Mouse (Mus musculus) embryonic facial prominence, embryonic 10.5 days (tissue): ENCODE results near the gene Acmsd. TPM values are rescaled to one million over a fixed set of nuclear protein-coding genes. Genes with fewer than 3 reads are reported as not detected.
A peak's percentile ranks its signal among the peaks of the same experiment; 100 is the strongest.

ENCODE experiments used
- DNase-seq: peaks from one replicate; pipeline ENCODE4 v3.0.0-alpha.2; 2017; ENCODE audit warnings: low spot score
- H3K27ac ChIP-seq: fragments of 300-500 bp; sonication (generic); replicated peaks from 2 replicates; pipeline ENCODE4 v1.5.1; 2016; ENCODE audit warnings: mild to moderate bottlenecking
- H3K27me3 ChIP-seq: fragments of 300-500 bp; sonication (generic); replicated peaks from 2 replicates; pipeline ENCODE4 v1.6.1; 2016; ENCODE audit warnings: low read depth, mild to moderate bottlenecking; ENCODE audit not compliant: poor library complexity, severe bottlenecking
- H3K36me3 ChIP-seq: fragments of 300-500 bp; sonication (generic); replicated peaks from 2 replicates; pipeline ENCODE4 v1.6.1; 2016; ENCODE audit warnings: mild to moderate bottlenecking, moderate library complexity
- H3K4me1 ChIP-seq: fragments of 300-500 bp; sonication (generic); 2 replicates; pipeline ENCODE4 v1.6.1; 2016
- H3K4me3 ChIP-seq: fragments of 300-500 bp; sonication (generic); 2 replicates; pipeline ENCODE4 v1.5.1; 2016; ENCODE audit warnings: mild to moderate bottlenecking, moderate library complexity
- H3K9me3 ChIP-seq: fragments of 300-500 bp; sonication (generic); 2 replicates; pipeline ENCODE4 v1.6.1; 2016; ENCODE audit warnings: mild to moderate bottlenecking
- WGBS: fragments of 180-500 bp; shearing (Covaris S2); methylation state at CpG from one replicate; pipeline ENCODE4 v1.1.7; 2016; 5-methylcytosine and 5-hydroxymethylcytosine counted together
- polyA plus RNA-seq: library from polyadenylated mRNA; unstranded; fragments of >200 nt; fragmentation: Nextera tagmentation; extraction: Ambion mirVana; gene quantifications from 2 replicates; pipeline ENCODE4 v1.2.1, GENCODE M21; 2016

Gene Acmsd
- 0.11 and 0.22 TPM in 2 replicates for polyA plus RNA-seq

GRCm38 (mm10) chr1:127729096-127729495, at the start of gene Acmsd:
Gene Acmsd, plus strand, starts transcription at chr1:127729413.
- Histone ChIP-seq H3K27me3 (no peaks in the 10 kb centered on the region), H3K27ac (no peak within 1 kb of the TSS), H3K4me3 (no peak within 1 kb of the TSS), H3K36me3 (no peaks in the 10 kb centered on the region), H3K9me3 (peaks cover 6% of the 10 kb centered on the region; the same call in 1 of the 2 replicates), H3K4me1 (peaks cover 6% of the 10 kb centered on the region; the same call in 1 of the 2 replicates)
- 92% methylated on average over 4 of the region's 4 CpGs for WGBS
- no peak for DNase-seq

DNA sequence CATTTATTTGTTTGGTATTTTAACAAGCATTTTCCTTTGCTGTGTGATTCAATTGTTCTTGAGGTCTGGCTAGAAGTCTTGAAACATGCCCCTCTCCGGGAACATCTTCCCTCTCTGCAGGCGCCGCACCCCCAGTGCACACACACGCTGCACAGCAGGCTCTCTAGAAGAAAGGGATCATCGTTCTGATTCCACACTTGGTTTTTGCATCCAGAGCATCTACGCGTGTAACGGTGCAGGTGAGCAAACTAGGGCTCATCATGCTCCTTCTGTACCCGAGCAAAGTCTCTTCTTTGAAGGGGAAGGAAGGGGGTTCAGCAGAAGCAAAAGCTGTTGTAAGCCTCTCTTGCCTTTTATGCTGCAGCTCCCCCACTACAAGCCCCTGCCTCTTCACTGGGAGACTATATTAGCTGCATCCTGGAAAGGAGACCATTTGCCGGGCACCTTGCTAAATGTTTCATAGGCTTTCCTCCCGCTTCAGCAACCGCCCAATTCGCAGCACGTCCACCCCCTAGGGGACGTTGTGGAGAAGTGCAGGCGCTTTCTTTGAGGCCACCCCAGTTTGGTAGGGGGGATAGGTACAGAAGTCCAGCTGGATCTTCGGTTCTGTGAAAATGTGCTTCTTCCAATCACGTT, 49.6 kb upstream of the Acmsd start, which contains the start of gene Tmem163:
Gene Tmem163 (minus strand): TSS at position 51 of the 636 bp plus-strand sequence.
- peaks cover 66% of the 10 kb centered on the region for H3K27me3 ChIP-seq
- WGBS: 12% methylated on average over 18 of the region's 18 CpGs

DNA sequence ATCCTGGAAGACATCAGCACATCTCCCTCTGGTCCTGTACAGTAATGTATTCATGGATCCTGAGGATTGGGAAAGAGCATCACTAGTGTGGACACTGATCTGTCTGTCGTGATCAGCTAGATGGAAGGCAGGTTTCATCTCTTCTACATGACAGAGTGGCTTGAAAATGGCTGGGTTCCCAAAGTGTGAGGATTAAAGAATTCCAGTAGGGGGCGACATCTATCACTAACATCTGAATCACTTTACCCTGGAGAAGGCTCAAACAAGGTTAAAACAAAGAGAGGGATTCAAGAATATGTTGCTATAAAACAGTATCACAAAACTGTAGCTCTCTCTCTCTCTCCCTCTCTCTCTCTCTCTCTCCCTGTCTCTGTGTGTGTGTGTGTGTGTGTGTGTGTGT, 32.7 kb upstream of the Acmsd start:
- Histone ChIP-seq H3K27ac (no peak overlapping the region), H3K36me3 (no peaks in the 10 kb centered on the region), H3K4me1 (no peaks in the 10 kb centered on the region), H3K9me3 (no peaks in the 10 kb centered on the region), H3K4me3 (no peak overlapping the region), H3K27me3 (no peaks in the 10 kb centered on the region)
- 22% methylated on average over 2 of the region's 2 CpGs for WGBS
- no peak for DNase-seq

More for the DNA sequence above, 49.6 kb upstream of the Acmsd start, which contains the start of gene Tmem163:
- Histone ChIP-seq H3K4me3 (peak within 1 kb of the TSS; percentile 66; the same call in 1 of the 2 replicates), H3K4me1 (peaks cover 17% of the 10 kb centered on the region), H3K9me3 (no peaks in the 10 kb centered on the region), H3K27ac (no peak within 1 kb of the TSS), H3K36me3 (no peaks in the 10 kb centered on the region)
- peak; percentile 69 for DNase-seq

DNA sequence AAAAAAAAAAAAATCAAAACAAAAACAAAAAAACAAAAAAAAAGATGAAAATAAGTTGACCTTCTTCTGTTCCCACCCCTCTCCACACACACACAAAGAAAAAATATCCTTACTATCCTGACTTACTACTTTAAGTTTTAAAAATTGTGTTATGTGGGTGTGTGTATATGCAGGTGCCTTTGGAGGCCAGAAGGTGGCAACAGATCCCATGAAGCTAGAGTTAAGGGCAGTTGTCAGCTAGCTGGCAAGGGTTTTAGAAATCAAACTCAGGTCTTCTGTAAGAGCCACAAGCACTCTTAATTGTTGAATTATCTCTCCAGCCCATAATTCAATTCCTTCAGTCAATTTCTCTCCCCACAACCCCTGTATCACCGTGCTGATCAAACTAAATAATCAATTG, 27.0 kb upstream of the Acmsd start:
- 87% methylated on average over 1 of the region's 1 CpGs for WGBS

GRCm38 (mm10) chr1:127706269-127706668, 22.9 kb upstream of the Acmsd start:
- Histone ChIP-seq H3K4me3 (no peak overlapping the region), H3K27ac (no peak overlapping the region), H3K36me3 (no peaks in the 10 kb centered on the region), H3K27me3 (no peaks in the 10 kb centered on the region), H3K4me1 (no peaks in the 10 kb centered on the region), H3K9me3 (no peaks in the 10 kb centered on the region)
- WGBS: 84% methylated on average over 5 of the region's 5 CpGs
- DNase-seq: no peak

More for the DNA sequence above, 27.0 kb upstream of the Acmsd start:
- DNase-seq: no peak
- Histone ChIP-seq H3K27ac (no peak overlapping the region), H3K4me1 (no peaks in the 10 kb centered on the region), H3K9me3 (no peaks in the 10 kb centered on the region), H3K27me3 (no peaks in the 10 kb centered on the region), H3K36me3 (no peaks in the 10 kb centered on the region), H3K4me3 (no peak overlapping the region)

DNA sequence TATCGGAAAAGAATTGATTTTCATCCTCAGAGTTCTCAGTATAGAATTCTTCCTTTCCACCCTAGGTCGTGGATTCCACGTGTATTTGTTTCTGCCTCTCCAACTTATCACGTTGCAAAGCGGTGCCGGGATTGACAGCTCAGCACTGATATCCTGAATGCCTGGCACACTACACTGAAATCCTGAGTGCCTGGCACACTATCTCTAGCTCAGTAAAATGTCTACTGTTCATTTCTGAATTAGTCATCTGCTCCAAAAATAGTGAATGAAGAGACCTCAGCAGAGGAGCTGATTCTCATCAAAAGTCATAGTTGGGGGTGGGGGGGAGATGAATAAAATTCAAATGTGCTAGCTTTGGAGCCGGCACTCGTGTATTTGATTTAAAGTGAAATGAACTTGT, 12.8 kb upstream of the Acmsd start:
- H3K4me1 ChIP-seq: no peaks in the 10 kb centered on the region
- WGBS: 90% methylated on average over 8 of the region's 8 CpGs
- H3K36me3 ChIP-seq: no peaks in the 10 kb centered on the region
- H3K27ac ChIP-seq: no peak overlapping the region
- no peaks in the 10 kb centered on the region for H3K9me3 ChIP-seq
- H3K27me3 ChIP-seq: no peaks in the 10 kb centered on the region
- no peak overlapping the region for H3K4me3 ChIP-seq
- no peak for DNase-seq

DNA sequence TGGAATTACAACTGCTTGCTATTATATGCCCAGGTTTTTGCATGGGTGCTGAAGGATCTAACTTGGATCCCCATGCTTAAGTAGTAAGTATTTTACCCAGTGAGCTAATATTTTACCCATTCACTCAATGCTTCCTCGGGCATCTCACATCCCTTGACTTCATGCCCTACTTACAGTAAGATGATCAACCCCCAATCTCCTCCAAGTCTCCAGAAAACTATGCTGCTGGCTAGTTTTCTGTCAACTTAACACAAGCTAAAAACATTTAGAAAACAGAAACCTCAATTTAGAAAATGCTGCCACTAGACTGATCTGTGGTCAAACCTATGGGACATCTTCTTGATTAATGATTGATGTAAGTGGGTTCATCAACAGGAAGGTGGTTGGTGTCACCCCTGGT, 10.9 kb upstream of the Acmsd start:
- 84% methylated on average over 1 of the region's 1 CpGs for WGBS
- H3K27ac ChIP-seq: no peak overlapping the region
- DNase-seq: no peak
- H3K4me1 ChIP-seq: no peaks in the 10 kb centered on the region
- H3K36me3 ChIP-seq: no peaks in the 10 kb centered on the region
- H3K4me3 ChIP-seq: no peak overlapping the region
- H3K9me3 ChIP-seq: no peaks in the 10 kb centered on the region
- no peaks in the 10 kb centered on the region for H3K27me3 ChIP-seq

- Histone ChIP-seq H3K36me3 (no peaks in the 10 kb centered on the region), H3K27ac (no peak overlapping the region), H3K27me3 (no peaks in the 10 kb centered on the region), H3K4me1 (no peaks in the 10 kb centered on the region), H3K4me3 (no peak overlapping the region), H3K9me3 (0 out of 2 replicates have a peak, but pooled peaks cover 2% of the 10 kb centered on the region)
- 59% methylated on average over 2 of the region's 2 CpGs for WGBS
- no peak for DNase-seq
Measured at GRCm38 (mm10) chr1:127723596-127723995, 5.6 kb upstream of the Acmsd start.

- 58% methylated on average over 3 of the region's 3 CpGs for WGBS
- Histone ChIP-seq H3K4me1 (peaks cover 6% of the 10 kb centered on the region; the same call in 1 of the 2 replicates), H3K36me3 (no peaks in the 10 kb centered on the region), H3K27ac (no peak overlapping the region), H3K4me3 (no peak overlapping the region), H3K27me3 (no peaks in the 10 kb centered on the region), H3K9me3 (peaks cover 6% of the 10 kb centered on the region; the same call in 1 of the 2 replicates)
- DNase-seq: no peak
Measured at GRCm38 (mm10) chr1:127731086-127731485, 1.9 kb downstream of the Acmsd start.

- no peak for DNase-seq
- 92% methylated on average over 3 of the region's 3 CpGs for WGBS
- Histone ChIP-seq H3K4me3 (no peak overlapping the region), H3K27ac (no peak overlapping the region), H3K9me3 (peaks cover 6% of the 10 kb centered on the region; the same call in 1 of the 2 replicates), H3K27me3 (no peaks in the 10 kb centered on the region), H3K4me1 (peaks cover 6% of the 10 kb centered on the region; the same call in 1 of the 2 replicates), H3K36me3 (no peaks in the 10 kb centered on the region)
Measured at GRCm38 (mm10) chr1:127732435-127732834, 3.2 kb downstream of the Acmsd start.

DNA sequence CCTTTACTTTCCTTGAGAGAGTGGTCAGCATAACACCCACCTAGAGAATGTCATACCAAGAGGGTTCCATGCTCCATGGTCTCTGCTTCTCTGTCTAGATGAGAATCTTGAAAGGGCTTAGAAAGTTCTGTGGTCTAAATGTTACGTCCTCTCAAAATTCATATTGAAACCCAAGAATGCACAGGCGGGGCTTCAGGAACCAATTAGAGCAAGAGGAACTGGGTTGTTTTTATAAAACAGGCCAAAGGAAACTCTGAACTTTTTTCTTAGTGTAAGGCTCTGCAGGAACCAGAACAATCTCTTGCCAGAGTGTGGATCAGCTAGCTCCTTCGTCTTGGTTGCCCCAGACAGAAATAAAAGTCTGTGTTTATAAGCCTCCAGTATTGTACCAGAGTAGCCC, 3.6 kb downstream of the Acmsd start:
- no peak overlapping the region for H3K4me3 ChIP-seq
- no peaks in the 10 kb centered on the region for H3K27me3 ChIP-seq
- no peak for DNase-seq
- H3K36me3 ChIP-seq: no peaks in the 10 kb centered on the region
- peaks cover 6% of the 10 kb centered on the region; the same call in 1 of the 2 replicates for H3K4me1 ChIP-seq
- no peak overlapping the region for H3K27ac ChIP-seq
- peaks cover 6% of the 10 kb centered on the region; the same call in 1 of the 2 replicates for H3K9me3 ChIP-seq
- WGBS: 66% methylated on average over 3 of the region's 3 CpGs

DNA sequence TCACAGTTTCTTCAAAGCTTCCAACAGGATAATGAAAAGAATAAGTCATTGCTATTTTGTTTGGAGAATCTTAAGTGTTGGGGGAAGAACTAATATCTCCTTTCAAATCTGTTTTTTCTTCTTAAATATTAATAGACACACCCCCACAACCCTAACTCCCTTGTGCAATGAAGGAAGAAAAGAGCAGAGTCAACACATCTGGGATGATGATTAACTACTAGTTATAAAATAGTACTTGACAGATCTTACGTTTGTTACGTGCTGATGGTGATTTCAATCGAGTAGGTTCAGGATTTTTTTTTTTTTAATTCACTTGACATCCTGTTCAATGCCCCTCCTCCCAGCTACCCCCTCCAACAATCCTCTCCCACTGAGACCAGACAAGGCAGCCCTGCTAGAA, 6.1 kb downstream of the Acmsd start:
- DNase-seq: no peak
- Histone ChIP-seq H3K9me3 (no peaks in the 10 kb centered on the region), H3K36me3 (no peaks in the 10 kb centered on the region), H3K27ac (no peak overlapping the region), H3K27me3 (no peaks in the 10 kb centered on the region), H3K4me1 (peaks cover 6% of the 10 kb centered on the region; the same call in 1 of the 2 replicates), H3K4me3 (no peak overlapping the region)
- 83% methylated on average over 3 of the region's 3 CpGs for WGBS

DNA sequence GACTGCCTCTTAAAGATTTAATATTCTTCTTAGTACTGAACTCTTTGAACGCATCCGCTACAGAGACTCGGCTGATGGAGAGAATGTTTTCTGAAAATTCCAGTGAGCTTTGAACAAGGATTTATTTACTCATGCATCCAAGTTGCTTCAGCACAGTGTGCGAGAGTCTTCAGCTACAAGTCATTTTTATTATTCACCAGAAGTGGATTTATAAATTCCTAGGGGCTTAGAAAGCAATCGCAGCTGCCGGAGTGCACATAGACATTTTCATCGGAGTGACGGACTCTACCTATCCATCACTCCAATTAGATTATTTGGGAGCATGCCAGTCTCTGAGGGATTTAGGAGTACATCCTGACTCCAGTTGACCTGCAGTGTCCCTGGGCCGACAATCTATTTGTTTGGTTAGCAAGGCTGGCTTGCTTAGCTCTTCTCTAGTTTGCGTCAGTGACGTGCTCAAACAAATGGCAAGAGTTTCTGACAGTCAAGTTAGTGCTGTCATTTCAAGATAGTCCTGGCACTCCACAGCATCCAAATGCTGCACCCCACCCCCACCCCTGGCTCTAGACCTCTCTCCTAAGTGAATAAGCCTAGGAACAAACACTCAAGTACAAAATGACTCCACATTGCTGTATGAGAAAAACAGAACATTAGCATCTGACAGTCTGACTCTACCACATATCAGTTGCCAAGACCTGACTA, 21.3 kb downstream of the Acmsd start:
- H3K27me3 ChIP-seq: no peaks in the 10 kb centered on the region
- no peak for DNase-seq
- H3K9me3 ChIP-seq: no peaks in the 10 kb centered on the region
- H3K4me3 ChIP-seq: no peak overlapping the region
- 86% methylated on average over 11 of the region's 11 CpGs for WGBS
- no peaks in the 10 kb centered on the region for H3K36me3 ChIP-seq
- no peak overlapping the region for H3K27ac ChIP-seq
- H3K4me1 ChIP-seq: no peaks in the 10 kb centered on the region
